Mouse (Mus musculus): Measurements from ENCODE around the gene Cmss1.

Gene Cmss1

DNA sequence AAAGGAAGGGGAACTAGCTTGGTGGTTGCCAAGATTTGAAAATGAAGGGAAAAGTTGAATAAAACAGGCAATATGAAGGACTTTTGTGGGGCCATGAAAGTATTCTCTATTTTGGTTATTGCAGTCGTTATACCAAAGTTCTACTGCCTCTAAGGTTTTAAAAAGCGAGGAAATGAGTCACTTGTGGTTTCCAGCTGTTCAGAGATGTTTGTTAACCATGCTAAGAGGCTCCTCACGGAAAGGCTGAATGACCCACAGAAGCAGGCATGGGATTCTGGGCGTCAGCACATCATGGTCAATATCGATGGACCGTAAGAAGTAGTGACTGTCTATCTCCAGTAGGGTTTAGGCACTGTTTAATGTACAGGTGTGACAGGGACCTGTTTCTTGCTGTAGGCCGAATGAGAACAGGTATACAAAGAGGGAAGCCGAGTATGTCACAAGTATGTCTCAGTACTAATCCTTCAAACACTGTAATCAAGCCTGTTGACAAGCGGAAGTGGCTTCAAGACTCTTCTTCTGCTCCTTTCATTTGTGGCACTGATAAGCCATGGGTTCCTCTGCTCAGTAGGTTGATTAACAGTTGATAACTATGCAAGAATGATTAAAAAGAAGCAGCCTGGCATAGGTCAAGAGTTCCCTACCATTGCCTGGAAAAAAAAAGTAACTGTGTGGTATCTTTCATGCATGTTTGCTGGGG is 227.9 kb downstream of the Cmss1 start:
- DNase-seq, result no peak

DNA sequence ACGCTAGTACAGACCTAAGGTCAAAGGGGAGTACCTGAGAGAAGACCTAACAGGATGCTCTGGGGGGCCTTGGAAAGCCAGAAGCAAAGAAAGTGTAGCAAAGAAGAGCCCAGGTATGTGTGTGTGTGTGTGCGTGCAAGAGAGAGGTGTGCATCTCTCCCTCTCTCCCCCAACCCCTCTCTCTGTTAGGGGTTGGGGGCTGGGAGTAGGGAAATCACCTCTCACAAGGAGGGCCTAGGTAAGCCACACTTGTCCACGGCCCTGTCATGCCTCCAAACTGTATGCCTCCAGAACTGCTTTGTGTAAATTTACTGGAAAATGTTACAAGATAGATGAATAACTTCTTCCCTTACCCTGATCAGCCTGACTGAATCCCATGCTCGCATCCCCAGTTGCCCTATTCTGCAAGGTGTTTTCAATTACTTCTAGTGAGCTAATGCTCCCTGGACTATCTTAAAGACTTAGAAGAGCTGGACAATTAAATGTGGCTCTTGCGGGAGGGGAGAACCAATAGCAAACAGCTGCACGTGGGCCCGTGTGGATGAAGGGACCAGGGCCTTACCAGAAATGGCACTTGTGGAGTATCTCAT is 231.3 kb downstream of the Cmss1 start:
- DNase-seq, result no peak

DNA sequence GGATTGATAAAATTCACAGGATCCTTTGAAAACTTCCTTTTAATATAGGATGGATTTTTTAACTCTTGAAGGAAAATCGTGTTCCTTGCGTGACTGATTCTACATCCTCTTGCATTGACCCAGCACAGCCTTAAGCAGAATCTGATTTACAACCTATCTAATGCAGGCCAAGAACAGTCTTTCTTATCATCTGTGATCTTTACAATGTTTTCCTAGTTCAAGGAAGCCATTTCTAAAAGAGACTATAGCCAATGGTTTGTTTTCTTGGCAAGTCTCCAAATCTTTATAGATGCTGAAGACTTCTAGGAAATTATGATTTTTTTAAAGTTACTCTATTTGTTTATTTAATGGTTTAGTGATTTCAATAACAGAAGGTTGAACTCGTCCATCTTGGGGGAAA is 234.5 kb downstream of the Cmss1 start:
- no peak for DNase-seq

DNA sequence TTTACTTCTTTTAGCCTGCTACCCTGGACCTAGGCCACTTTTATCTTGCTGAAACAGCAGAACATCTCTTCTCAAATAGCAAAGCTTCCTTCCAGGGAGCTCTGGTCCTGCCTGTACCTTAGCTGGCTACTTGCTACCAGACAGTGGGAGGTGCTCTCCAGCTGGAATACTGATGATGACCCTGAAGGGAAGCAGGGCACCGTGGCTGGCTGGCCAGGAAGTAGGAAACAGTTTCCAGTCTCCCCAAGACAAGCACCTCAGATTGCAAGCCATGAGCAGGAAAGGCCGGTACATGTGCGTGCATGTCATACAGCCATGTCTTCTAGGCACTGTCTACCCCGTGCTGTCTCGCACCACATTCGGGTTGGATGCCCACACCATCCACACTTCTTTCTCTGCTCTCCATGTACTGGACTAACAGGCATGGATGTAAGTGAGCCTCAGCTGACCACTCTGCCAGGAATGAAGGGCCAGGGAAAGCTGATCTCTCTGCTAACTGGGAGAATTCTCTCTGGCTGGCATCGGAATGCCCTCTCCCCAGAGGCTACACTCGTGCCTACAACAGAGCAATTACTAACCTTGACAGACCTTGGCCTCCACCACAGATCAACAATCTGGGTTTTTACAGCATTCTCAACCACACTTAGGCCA is 236.7 kb downstream of the Cmss1 start:
- DNase-seq, result no peak

DNA sequence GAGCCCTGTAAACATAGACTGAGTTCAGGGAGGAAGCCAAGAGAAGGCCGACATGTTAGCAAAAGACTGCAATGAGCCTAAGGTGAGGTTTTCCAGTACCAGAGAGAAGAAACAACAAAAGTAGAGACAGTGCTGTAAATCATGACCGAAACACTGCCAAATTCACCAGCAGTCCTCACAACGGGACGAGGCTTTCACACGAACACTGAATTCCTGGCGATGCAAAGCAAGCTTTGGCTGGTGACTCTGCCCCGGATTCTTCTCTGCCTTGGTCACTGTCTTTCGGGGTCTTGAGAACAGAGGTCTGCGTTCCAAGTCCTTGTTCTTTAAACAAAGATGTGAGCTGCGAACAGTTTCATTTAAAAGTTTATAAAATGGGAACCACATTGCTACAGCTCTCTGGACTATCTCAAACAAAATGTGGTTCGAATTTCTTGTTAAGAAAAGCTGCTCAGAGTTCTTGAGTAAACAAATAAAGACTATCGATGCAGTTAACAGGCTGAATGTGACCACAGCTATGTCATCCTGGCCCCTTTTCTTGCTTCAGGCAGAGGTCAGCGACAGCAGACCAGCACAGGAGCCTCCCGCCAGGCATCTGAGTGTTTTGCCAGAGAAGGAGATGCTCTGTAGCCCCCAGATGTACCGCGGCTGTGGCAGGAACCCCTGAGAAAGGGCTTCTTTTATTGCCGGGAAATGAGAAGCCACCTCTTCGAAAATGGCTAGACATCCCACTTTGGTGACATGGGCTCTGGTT is 239.5 kb downstream of the Cmss1 start:
- no peak for DNase-seq

DNA sequence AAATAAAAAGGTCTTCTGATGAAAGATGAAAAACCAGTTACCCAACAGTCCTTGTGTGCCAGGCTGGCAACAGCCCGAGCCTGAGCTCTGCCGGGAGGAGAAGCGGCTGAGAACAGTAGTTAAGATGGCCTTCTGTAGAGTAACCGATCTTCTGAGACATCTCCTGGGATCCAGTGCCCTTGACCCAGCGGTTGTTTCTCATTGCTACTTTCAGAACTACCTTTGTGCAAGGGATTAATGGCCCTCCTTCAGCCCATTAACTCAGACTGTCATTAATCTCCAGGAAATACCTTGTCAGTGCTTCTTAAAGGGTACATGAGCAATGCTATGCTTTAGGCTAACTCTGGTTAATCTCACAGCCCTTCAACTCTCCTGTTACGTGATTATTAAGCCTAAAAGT is 240.5 kb downstream of the Cmss1 start:
- DNase-seq, result no peak

DNA sequence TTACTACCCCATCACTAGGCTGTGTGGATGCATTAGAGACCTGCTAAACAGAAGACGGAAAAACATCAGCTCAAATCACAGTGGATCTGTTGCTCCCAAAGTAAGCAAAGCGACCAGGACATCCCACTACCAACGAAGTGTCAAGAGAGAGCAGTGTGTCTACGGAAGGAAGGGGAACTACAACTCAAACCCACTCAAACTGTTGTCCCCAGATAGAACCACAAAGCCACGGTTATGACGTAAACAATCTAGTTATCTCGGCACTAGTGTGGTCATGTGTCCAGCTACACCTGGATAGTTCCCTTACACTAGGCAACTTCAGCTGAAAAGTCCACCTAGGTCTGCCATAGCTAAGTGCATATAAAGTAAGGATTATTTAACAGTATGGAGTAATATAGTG is 242.2 kb downstream of the Cmss1 start:
- no peak for DNase-seq

DNA sequence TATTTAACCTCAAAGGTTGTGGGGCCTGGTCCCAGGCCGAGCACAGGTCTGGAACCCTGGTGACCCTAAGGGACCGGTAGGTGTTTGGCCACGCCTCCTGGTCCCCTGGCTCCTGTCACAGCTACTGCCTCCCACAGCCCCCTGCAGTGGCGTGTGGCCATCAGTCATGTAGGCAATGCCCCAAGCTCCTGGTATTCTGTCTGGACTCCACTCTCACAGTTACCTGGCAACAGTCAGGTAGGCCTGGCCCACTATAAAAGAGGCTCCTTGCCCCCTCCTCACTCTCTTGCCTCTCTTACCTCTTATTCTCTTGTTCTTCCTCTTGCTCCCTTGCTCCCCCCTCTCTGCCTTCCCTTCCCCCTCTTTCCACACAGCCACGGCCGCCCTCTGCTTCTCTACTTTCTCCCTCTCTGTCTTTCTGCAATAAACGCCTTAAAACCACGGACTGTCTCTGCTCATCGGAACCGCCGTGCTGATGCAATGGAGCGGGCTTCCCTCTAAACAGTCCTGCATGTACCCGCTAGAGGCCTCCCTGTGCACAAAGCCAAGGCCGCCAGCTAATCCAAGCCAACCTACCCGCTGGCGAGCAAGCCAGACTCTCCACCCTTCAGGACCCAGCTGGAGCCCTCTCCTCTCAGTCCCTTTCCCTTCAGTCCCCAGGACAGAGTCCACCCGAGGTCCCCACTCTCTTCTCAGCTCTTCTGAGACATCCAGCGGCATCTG is 243.8 kb downstream of the Cmss1 start:
- peak; percentile 63 for DNase-seq

DNA sequence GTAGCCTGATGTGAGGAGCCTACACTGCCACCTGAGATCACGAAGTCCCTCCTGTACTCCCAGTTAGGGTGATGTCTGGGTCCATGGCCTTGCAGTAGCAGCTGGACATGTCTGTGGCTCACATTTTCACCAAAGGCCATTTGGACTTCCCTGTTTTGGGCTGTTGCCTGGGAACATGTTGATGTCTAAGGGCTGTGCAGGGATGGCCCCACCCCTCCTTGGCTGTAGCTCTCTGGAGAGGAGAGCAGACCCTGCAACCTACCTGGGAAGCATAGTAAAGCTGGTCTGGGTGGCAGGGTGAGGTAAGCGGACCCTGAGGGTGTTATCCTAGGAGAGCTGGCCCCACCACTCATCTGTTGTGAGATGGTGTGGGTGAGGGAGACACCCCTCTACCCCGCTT is 245.9 kb downstream of the Cmss1 start:
- no peak for DNase-seq

DNA sequence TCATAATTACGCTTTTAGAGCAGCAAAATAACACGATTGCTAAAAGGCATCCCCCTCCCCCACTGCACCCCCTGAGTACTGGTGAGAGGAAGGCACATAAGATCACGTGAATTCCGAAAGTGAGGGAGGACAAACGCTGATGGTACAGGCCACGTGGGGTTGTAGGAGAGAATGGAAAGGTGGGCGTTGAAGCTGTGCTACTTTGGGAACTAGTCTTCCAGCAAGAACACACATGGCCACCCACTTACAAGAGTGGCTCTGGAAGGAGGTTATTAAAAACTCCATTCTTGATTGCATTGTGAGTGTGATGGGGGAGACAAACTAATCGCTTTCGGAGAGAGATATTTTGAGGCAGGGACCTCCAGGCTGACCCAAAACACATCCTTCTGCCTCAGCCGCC is 247.4 kb downstream of the Cmss1 start:
- peak; percentile 29 for DNase-seq

DNA sequence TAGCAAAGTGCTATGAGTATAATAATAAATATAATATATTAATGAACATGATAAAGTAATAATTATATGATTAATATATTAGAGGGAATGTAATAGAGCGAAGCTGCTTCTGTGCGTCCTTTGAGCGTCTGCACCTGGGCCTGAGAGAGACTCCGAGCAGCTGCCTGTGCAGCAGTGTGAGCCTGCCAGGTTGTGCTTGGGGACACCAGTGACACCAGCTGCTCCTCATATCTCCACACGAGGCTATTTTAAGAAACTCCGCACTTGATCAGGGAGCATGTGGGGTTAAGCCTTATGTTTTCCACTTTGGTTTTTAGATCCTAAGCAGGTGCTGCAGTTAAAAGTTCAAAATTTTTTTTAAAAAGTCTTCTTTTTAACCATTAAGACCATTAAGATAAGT is 249.7 kb downstream of the Cmss1 start:
- DNase-seq, result no peak

DNA sequence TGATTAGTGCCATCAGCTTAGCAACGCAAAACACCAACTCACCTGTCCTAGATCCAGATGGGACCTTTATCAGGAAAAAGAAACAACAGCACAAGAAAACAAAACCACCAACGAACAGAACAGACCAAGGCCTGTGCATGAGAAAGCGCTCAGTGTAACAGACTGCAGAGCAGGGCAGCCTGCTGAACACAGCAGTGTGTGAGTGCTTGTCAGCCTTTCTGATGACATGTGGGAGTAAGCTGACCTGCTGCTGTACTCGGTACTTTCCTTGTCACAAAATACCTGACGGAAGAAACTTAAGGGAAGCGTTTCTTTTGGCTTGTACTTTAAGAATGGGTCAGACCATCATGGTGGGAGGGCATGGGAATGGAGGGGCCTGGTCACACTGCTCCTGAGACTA is 250.2 kb downstream of the Cmss1 start:
- no peak for DNase-seq

DNA sequence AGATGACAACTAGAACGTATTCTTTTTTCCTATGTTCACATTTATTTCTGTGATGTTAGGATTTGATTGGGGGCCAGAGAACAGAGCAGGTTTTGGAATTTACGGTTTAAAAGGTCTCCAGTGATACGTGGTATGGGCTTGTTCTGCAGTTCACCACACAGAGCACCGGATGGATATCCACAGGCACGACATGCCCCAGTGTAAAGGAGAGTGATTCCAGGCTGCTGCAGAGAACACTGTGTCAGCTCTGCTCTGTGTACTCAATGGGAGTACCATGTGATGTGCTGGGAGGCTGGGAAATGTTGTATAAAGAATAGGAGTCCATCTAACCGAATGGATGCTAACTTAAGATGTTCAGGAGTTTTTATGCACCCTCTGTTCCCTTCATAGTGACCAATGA is 252.7 kb downstream of the Cmss1 start:
- no peak for DNase-seq

DNA sequence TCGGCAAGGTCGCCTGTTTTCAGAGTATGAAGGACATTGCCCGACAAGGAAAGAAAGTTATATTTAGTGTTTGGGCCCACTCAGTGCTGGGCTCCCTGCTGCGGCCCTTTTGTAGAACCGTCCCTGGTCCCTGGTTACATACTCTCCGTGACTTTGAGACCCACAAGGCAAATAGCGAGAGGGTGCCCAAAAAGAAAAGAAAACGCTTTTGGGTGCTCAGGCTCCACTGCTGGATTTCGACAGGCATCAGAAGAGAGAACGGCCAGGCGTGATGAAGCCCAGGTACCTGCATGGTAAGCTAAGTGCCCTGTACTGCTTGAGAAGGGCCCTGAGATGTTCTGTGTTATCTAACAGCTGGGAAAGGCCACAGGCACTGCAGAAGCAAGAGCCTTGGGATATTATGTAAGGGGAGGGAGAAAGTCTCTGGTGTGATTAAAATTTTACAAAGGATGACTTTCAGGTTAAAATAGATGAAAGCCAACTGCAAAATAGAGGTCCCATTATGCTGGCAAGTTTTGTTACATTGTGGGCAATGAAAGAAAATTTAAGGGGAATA is 253.4 kb downstream of the Cmss1 start:
- DNase-seq, result no peak

DNA sequence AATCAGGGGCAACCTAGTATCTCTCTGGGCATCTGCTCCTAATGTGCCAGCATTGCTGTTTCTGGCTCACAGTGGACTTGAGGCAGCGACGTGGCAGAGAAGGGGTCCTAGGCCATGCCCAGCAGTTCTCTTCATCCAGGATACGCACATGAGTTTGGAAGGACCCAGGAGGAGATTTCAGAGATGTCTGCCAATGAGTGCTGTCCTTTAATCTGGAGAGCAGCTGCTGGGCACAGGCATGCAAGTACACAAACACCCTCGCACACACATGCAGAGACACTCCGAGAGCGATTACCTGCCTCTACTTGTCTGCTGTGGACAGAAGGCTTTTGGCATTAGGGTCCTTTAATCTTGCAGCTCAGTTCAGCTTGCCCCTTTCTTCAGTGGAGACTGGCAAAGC is 253.9 kb downstream of the Cmss1 start, which contains the start of gene Filip1l:
Filip1l (plus strand) TSS at position 343 of the 400 bp plus-strand sequence.
- DNase-seq, result no peak

DNA sequence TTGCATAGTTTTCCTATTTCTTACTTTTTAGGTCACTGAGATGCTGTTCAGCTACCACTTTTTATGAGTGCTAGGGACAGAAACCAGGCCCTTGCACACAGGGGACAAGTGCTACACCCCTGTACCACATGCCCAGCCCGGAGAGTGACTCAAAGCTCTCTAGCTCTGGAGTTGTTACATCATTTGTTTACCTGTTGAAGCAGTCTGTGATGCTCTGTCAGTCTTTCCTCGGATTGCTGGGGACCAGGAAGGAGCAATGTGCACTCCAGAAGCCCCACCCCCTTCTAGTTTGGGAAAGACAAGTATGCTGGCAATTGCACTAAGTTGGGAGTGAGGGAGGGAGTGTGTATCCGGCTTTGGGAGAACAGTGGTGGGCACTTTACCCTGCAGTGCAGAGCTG is 257.0 kb downstream of the Cmss1 start:
- no peak for DNase-seq

DNA sequence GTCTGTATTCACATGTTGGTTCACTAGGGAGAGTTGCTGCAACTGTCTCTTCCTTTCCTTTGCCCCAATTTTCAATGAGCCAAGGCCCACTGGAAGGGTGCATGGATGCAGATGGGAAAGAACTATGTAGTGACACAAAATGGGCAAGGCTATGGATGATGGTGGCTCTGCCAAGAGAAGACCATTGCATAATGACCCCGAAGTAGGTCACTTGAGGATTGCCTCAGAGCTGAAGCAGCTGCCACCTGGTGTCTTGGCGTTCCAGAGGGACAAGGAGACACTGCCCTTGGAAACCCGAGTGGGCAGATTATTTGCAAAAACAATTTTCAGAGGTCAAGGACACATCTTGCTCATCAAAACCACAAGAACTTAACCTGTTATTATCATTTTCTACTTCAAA is 257.6 kb downstream of the Cmss1 start:
- DNase-seq, result no peak

DNA sequence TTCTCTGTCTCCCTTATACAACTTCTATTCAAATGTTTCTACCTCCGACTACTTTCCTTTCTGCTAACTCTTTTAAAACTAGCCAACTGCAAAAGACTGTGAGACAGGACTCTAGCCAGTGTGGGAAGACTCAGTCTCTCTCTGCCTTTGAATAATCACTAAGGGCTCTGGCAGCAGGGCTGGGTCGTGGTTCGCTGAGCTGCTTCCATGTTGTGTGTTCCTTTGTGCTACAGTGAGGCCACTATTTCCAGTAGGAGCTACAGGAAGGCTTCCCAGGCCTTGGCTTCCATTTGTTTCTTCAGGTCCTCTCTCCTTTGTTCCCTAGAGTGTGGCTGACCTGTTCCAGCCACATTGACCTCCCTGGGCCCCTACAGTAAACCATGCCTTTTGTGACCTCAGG is 260.4 kb downstream of the Cmss1 start:
- no peak for DNase-seq

DNA sequence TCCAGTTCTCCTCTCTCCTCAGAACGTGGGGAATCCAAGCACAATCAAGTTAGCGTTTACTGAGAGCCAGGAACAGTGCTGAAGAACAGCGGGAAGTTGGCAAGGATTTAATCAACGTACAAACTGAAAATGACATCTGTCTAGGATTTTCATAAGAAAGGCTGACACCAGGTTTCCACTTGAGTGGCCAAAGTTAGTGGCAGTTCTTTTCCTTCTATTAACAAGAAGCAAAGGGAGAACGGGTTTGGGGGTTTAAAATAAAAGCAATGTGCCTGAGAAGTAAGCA is 266.1 kb downstream of the Cmss1 start:
- no peak for DNase-seq

DNA sequence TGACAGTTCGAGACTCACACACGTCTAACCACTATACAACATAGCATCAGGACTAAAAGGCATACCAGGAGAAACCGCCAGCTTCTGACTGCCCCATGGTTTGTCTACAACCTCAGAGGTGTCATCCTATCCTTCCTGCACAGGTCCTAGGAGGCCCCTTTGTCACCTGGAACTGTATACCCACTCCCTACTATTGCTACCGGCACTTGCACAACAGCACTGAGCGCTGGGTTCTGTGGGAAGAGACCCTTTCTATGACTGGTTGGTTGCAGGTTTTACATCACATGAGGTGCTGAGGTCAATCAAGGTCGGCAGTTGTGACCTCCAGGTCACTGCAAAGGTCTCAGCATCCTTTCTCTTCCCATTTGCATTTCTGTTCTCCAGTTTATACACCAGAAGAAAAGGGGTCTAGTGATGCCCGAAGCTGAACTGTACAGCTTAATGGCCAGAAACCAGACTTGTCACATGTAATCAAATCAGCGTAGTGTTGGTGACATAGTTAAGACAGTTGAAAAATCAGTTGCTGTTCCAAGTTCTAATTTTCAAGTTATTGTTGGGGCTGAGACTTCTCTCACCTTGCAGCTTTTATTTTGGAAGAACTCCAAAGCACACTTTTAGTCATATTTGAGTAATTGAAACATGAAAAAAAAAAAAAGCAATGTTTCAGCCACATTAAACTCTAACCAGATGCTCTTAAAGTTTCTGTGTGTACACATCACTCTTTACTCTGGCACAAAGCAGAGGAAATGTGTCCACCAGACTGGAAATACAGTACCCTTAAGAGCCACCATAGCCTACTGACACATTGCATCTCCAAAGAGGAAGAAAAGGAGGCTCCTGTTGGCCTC is 266.7 kb downstream of the Cmss1 start:
- DNase-seq, result no peak

DNA sequence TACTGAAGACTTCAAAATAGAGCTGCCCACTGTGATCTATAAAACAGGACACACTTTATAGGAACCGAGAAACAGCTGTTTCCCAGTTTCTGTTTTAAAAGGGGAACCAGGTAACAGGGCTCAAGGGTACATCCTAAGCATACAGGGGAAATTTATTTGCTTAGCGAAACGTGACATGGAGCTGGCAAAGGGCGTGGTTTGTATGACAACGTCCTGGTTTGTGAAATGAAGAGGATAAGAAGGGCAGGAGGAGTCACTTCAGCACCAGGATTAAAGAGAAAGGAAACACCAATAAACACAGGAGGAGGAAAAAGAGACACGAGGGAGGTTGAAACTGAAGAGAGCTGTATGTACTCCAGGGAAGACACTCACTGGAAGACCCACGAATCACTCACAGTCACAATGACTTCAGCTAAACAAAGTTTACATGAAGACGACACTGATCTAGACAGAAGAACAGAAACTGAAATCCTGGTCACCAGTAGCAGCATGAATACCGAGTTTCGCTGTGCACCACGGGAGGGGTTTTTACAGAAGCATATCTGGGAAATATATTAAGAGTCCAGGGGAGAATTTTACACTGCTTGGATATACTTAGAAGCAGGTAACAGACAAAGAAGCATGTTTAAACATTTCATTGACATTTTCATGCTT is 269.8 kb downstream of the Cmss1 start:
- DNase-seq, result no peak

DNA sequence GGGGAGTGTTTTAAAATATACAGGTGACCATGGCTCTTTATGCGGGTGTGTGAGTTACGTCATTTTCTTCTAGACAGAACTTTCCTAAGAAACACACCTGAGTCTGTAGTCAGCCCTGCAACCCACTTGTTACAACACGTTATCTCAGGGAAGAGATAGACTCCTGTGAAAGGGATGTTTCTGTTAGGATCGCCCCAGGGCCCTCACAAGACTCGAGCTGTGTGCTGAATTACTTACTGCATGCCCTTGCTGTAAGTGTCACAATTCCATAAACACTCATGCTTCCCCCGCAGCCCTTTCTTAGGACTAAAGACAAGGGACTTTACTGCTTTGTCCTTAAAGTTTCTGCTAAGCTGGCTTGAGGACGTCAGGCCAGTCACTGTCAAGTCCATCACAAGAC is 274.4 kb downstream of the Cmss1 start:
- no peak for DNase-seq

Measured in layer of hippocampus, adult 9-11 months (tissue).